Mouse (Mus musculus): ENCODE measurements around the gene Aknad1. TPM values are rescaled to one million over a fixed set of nuclear protein-coding genes. Genes with fewer than 3 reads are reported as not detected.
A peak's percentile ranks its signal among the peaks of the same experiment; 100 is the strongest.

The Aknad1 gene
- polyA plus RNA-seq (2014; fragmentation: Nextera tagmentation; extraction: Ambion mirVana): 0.12 TPM in 1 of 2 replicates, not detected in the other

DNA sequence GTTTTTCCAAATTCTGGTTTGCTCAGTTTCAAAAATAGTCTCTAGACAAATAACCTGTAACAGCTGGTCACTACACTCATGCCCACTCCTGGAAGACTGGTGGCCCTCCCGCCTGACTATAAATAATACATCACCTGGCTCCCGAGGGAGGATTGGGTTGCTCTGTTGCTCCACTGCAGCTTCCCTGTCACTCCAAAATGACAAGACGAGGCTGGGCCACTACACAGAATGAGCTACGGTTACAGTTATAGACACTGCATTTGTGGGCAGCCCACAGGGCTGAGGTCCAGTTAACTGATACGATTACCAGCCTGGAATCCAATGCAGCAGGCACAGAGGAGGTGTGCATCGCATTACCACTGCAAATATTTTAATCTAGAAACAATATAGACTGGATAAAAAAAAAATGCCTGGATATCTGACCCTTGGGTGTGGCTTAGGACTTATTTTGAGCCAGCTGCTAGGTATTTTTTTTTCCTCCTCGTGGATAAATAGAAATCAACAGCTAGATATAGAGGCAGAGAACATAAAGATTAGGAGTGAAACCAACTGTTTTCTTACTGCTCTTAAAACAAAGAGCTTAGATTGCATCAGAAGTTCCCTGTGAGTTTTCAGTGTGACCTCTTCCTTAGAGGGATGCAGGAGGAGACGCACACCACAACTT is at the start of gene Aknad1:
Gene Aknad1, plus strand, starts transcription at position 614 of the 664 bp plus-strand sequence.
- H3K4me3 ChIP-seq (ENCODE audit: low read depth, low read length): no peak within 1 kb of the TSS
- no peaks in the 10 kb centered on the region for H3K9me3 ChIP-seq (ENCODE audit: control insufficient read depth, low read length)
- H3K36me3 ChIP-seq (ENCODE audit: control insufficient read depth, insufficient read depth, low read length): no peaks in the 10 kb centered on the region
- ATAC-seq (ENCODE audit: low read depth): no peak
- H3K27ac ChIP-seq (ENCODE audit: low read depth, low read length): no peak within 1 kb of the TSS
- H3K27me3 ChIP-seq (ENCODE audit: control insufficient read depth, insufficient read depth, low read length): no peaks in the 10 kb centered on the region
- H3K4me2 ChIP-seq (ENCODE audit: low read depth, low read length): no peak within 1 kb of the TSS
- 74% methylated on average over 8 of the region's 8 CpGs for WGBS
- no peaks in the 10 kb centered on the region for H3K4me1 ChIP-seq (ENCODE audit: control insufficient read depth, insufficient read depth, low read length)
- H3K9ac ChIP-seq (replicated peaks; ENCODE audit: low read depth, low read length): no peak within 1 kb of the TSS

DNA sequence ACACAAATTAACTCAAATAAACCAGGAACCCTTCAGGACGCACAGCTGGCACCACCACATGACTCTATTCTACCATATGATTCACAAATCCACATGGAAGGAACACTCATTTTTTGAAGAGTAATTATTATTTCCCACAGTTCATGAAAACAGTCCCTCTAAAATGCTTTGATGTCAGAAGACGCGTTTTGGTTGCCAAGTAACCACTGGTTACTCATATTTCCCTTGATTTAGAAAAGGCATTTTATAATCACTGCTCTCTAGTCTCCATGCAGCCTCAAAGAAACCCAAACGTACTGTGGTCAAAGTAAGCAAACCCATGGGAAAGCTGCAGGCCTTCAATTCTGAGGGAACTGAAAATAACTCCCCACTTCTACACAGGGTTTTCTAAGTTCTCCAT is 49.5 kb upstream of the Aknad1 start:
- H3K9ac ChIP-seq (replicated peaks; ENCODE audit: low read depth, low read length): no peak overlapping the region
- no peaks in the 10 kb centered on the region for H3K9me3 ChIP-seq (ENCODE audit: control insufficient read depth, low read length)
- no peaks in the 10 kb centered on the region for H3K36me3 ChIP-seq (ENCODE audit: control insufficient read depth, insufficient read depth, low read length)
- H3K4me1 ChIP-seq (ENCODE audit: control insufficient read depth, insufficient read depth, low read length): no peaks in the 10 kb centered on the region
- ATAC-seq (ENCODE audit: low read depth): no peak
- no peak overlapping the region for H3K27ac ChIP-seq (ENCODE audit: low read depth, low read length)
- no peak overlapping the region for H3K4me2 ChIP-seq (ENCODE audit: low read depth, low read length)
- WGBS: 83% methylated on average over 4 of the region's 4 CpGs
- no peak overlapping the region for H3K4me3 ChIP-seq (ENCODE audit: low read depth, low read length)
- no peaks in the 10 kb centered on the region for H3K27me3 ChIP-seq (ENCODE audit: control insufficient read depth, insufficient read depth, low read length)

DNA sequence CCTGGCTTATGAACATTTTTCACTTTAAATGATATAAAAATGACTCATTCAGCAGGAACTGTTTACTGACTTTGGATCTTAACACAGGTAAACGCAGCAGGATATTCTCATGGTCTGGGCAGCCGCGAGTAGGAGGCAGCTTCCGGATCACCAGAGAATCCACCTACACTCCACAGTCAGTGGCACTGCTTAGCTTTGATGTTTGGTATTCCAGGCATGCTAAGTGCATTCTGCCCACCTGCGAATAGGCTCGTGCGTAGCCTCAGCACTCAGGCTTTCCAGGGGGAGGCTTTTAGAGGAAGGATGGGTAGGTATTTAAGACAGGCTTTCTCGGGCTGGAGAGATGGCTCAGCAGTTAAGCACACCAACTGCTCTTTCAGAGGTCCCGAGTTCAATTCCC is 45.1 kb upstream of the Aknad1 start:
- H3K9me3 ChIP-seq (ENCODE audit: control insufficient read depth, low read length): no peaks in the 10 kb centered on the region
- no peaks in the 10 kb centered on the region for H3K4me1 ChIP-seq (ENCODE audit: control insufficient read depth, insufficient read depth, low read length)
- H3K27me3 ChIP-seq (ENCODE audit: control insufficient read depth, insufficient read depth, low read length): no peaks in the 10 kb centered on the region
- no peak overlapping the region for H3K4me3 ChIP-seq (ENCODE audit: low read depth, low read length)
- H3K36me3 ChIP-seq (ENCODE audit: control insufficient read depth, insufficient read depth, low read length): no peaks in the 10 kb centered on the region
- no peak overlapping the region for H3K27ac ChIP-seq (ENCODE audit: low read depth, low read length)
- no peak for ATAC-seq (ENCODE audit: low read depth)
- 94% methylated on average over 9 of the region's 9 CpGs for WGBS
- no peak overlapping the region for H3K4me2 ChIP-seq (ENCODE audit: low read depth, low read length)
- no peak overlapping the region for H3K9ac ChIP-seq (replicated peaks; ENCODE audit: low read depth, low read length)

DNA sequence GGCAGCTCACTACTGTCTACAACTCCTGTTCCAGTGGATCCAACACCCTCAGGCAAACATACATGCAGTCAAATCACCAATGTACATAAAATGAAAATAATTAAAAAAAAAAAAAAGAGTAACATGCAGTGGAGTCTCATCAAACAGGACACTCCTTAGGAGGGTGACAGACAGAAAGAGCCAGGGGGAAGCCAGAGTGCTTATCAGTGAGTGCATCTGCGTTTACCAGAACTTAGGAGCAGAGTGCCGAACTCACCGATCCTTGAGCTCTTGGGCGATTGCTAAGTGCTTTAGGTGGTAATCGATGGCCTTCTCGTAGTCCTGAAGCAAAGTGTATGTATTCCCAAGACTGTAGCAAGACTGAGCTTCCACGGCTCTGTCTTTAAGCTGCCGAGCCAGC is 40.8 kb upstream of the Aknad1 start:
- no peak overlapping the region for H3K27ac ChIP-seq (ENCODE audit: low read depth, low read length)
- no peaks in the 10 kb centered on the region for H3K9me3 ChIP-seq (ENCODE audit: control insufficient read depth, low read length)
- ATAC-seq (ENCODE audit: low read depth): no peak
- WGBS: 96% methylated on average over 8 of the region's 8 CpGs
- H3K4me3 ChIP-seq (ENCODE audit: low read depth, low read length): no peak overlapping the region
- H3K27me3 ChIP-seq (ENCODE audit: control insufficient read depth, insufficient read depth, low read length): no peaks in the 10 kb centered on the region
- H3K9ac ChIP-seq (replicated peaks; ENCODE audit: low read depth, low read length): no peak overlapping the region
- no peak overlapping the region for H3K4me2 ChIP-seq (ENCODE audit: low read depth, low read length)
- H3K4me1 ChIP-seq (ENCODE audit: control insufficient read depth, insufficient read depth, low read length): no peaks in the 10 kb centered on the region
- H3K36me3 ChIP-seq (ENCODE audit: control insufficient read depth, insufficient read depth, low read length): no peaks in the 10 kb centered on the region; the same call in 1 of the 2 replicates

DNA sequence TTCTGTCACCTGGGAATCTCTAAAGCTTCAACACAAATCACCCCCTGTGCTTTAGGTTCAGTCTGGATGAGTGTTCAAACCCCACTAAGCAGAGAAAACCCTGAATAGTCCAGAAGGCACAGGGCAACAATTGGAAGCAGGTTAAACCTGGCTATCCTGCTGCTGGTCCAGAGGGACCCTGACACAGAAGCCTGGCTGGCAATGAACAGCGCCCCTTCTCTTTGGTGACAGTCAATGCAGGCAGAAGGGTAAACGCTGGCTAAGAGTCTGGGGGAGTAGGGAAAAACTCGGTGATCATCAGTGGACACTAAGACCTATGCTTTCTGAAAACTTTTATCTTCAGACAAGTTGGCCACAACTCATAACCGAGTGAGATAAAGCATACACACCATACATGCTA is 39.7 kb upstream of the Aknad1 start:
- Histone ChIP-seq H3K4me1 (ENCODE audit: control insufficient read depth, insufficient read depth, low read length) (no peaks in the 10 kb centered on the region), H3K36me3 (ENCODE audit: control insufficient read depth, insufficient read depth, low read length) (no peaks in the 10 kb centered on the region; the same call in 1 of the 2 replicates), H3K4me3 (ENCODE audit: low read depth, low read length) (no peak overlapping the region), H3K27me3 (ENCODE audit: control insufficient read depth, insufficient read depth, low read length) (no peaks in the 10 kb centered on the region), H3K27ac (ENCODE audit: low read depth, low read length) (no peak overlapping the region), H3K9me3 (ENCODE audit: control insufficient read depth, low read length) (no peaks in the 10 kb centered on the region), H3K4me2 (ENCODE audit: low read depth, low read length) (no peak overlapping the region), H3K9ac (replicated peaks; ENCODE audit: low read depth, low read length) (no peak overlapping the region)
- no peak for ATAC-seq (ENCODE audit: low read depth)
- WGBS: 96% methylated on average over 4 of the region's 4 CpGs

DNA sequence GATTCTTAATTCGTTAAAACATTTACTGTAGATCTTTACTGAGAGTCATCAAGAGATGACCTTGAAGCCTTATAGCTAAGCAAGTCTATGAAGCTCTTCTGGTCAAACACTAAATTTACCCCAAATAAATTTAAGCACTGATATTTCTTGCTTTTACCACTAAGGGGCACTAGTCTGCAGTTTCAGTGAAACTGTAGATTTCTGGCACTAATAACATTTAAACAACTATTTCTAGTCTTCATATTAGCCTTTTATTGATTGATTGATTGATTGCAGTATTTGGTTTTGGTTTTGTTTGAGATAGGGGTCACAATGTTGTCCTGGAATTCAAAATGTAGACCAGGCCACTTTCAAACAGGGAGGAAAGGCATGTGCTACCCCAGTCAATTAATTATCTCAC is 38.2 kb upstream of the Aknad1 start:
- no peak overlapping the region for H3K4me3 ChIP-seq (ENCODE audit: low read depth, low read length)
- no peak for ATAC-seq (ENCODE audit: low read depth)
- no peak overlapping the region for H3K9ac ChIP-seq (replicated peaks; ENCODE audit: low read depth, low read length)
- no peaks in the 10 kb centered on the region for H3K4me1 ChIP-seq (ENCODE audit: control insufficient read depth, insufficient read depth, low read length)
- H3K36me3 ChIP-seq (ENCODE audit: control insufficient read depth, insufficient read depth, low read length): no peaks in the 10 kb centered on the region; the same call in 1 of the 2 replicates
- WGBS: 75% methylated on average over 1 of the region's 1 CpGs
- H3K27ac ChIP-seq (ENCODE audit: low read depth, low read length): no peak overlapping the region
- no peak overlapping the region for H3K4me2 ChIP-seq (ENCODE audit: low read depth, low read length)
- no peaks in the 10 kb centered on the region for H3K27me3 ChIP-seq (ENCODE audit: control insufficient read depth, insufficient read depth, low read length)
- no peaks in the 10 kb centered on the region for H3K9me3 ChIP-seq (ENCODE audit: control insufficient read depth, low read length)

DNA sequence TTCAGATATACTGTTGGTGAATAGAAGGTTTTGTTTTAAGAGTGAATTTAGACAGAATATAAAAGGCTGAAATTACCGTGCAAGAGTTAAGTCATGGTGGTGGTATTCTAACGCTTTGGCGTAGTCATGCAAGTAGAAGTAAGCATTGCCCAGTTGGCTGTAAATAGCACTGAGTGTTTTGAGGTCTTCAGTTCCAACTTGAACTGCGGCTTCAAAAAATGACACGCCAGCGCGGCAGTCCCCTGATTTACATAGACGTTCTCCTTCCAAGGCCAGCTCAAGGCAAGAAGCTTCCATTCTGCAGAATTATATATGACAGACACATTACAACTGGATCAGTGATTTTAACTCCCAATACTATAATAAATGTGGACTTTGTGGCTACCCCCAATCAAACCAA is 36.7 kb upstream of the Aknad1 start:
- no peak for ATAC-seq (ENCODE audit: low read depth)
- H3K9me3 ChIP-seq (ENCODE audit: control insufficient read depth, low read length): no peaks in the 10 kb centered on the region
- H3K4me3 ChIP-seq (ENCODE audit: low read depth, low read length): no peak overlapping the region
- H3K9ac ChIP-seq (replicated peaks; ENCODE audit: low read depth, low read length): no peak overlapping the region
- H3K4me1 ChIP-seq (ENCODE audit: control insufficient read depth, insufficient read depth, low read length): no peaks in the 10 kb centered on the region
- no peaks in the 10 kb centered on the region for H3K27me3 ChIP-seq (ENCODE audit: control insufficient read depth, insufficient read depth, low read length)
- WGBS: 91% methylated on average over 8 of the region's 8 CpGs
- no peak overlapping the region for H3K27ac ChIP-seq (ENCODE audit: low read depth, low read length)
- no peaks in the 10 kb centered on the region; the same call in 1 of the 2 replicates for H3K36me3 ChIP-seq (ENCODE audit: control insufficient read depth, insufficient read depth, low read length)
- no peak overlapping the region for H3K4me2 ChIP-seq (ENCODE audit: low read depth, low read length)

DNA sequence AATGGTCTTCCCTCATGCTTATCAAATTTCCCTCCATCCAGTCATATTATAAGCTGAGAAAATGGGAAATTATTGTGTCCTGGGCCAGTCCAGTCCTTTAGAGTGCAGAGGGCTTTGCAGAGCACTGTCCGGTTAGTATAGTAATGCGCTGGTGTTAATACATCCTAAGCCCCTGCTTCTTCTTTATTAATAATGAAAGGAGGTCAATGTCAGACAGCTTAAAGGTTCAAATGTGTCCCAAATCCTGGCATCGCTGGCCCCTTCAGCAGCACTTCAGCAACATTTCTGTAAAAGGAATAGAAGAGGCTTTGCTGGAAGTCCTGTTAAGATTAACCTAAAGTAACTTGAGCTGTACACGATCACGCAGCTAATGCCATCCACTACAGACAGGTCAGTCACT is 28.2 kb upstream of the Aknad1 start:
- no peak for ATAC-seq (ENCODE audit: low read depth)
- no peak overlapping the region for H3K4me2 ChIP-seq (ENCODE audit: low read depth, low read length)
- H3K36me3 ChIP-seq (ENCODE audit: control insufficient read depth, insufficient read depth, low read length): no peaks in the 10 kb centered on the region
- H3K27me3 ChIP-seq (ENCODE audit: control insufficient read depth, insufficient read depth, low read length): no peaks in the 10 kb centered on the region
- 98% methylated on average over 5 of the region's 5 CpGs for WGBS
- no peaks in the 10 kb centered on the region for H3K9me3 ChIP-seq (ENCODE audit: control insufficient read depth, low read length)
- H3K27ac ChIP-seq (ENCODE audit: low read depth, low read length): no peak overlapping the region
- no peak overlapping the region for H3K9ac ChIP-seq (replicated peaks; ENCODE audit: low read depth, low read length)
- H3K4me1 ChIP-seq (ENCODE audit: control insufficient read depth, insufficient read depth, low read length): peaks cover 8% of the 10 kb centered on the region
- no peak overlapping the region for H3K4me3 ChIP-seq (ENCODE audit: low read depth, low read length)

DNA sequence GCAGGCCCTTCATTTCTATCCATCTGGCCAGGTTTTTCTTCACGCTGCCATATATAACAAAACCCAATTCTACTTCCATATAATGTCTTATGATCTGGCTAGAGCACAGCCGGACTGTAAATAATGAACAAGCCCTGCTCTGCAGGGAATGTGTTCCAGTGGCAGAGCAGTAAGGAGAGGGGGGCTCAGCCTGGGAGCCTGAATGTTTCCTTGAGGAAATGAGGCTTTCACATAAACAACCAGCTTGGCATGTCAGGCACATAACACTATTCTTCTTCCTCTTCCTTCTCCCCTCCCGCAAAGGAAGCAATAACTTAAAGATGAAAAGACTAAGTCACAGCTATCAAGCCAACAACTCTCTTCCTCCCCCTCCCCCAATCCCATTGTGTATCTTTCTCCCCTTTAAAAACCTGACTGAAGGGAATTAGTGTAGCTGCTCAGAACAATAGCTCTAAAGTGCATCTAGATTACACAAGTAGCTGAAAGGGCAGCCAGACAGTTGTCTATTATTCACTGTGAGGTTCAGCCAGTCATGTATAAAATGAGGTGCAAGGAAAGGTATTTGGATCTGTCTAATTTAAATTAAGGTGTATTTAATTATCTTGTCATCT is 26.3 kb upstream of the Aknad1 start:
- Histone ChIP-seq H3K4me1 (ENCODE audit: control insufficient read depth, insufficient read depth, low read length) (peaks cover 8% of the 10 kb centered on the region), H3K4me2 (ENCODE audit: low read depth, low read length) (no peak overlapping the region; the same call in 1 of the 2 replicates), H3K4me3 (ENCODE audit: low read depth, low read length) (no peak overlapping the region), H3K9me3 (ENCODE audit: control insufficient read depth, low read length) (no peaks in the 10 kb centered on the region), H3K9ac (replicated peaks; ENCODE audit: low read depth, low read length) (no peak overlapping the region), H3K27me3 (ENCODE audit: control insufficient read depth, insufficient read depth, low read length) (no peaks in the 10 kb centered on the region), H3K27ac (ENCODE audit: low read depth, low read length) (peak overlapping the region; percentile 44; the same call in 1 of the 2 replicates), H3K36me3 (ENCODE audit: control insufficient read depth, insufficient read depth, low read length) (no peaks in the 10 kb centered on the region)
- 18% methylated on average over 3 of the region's 3 CpGs for WGBS
- peak; percentile 71; the same call in 1 of the 2 replicates for ATAC-seq (ENCODE audit: low read depth)
